21 mouse cellular contexts compared by ENCODE assay signal in the genomic region with DNA sequence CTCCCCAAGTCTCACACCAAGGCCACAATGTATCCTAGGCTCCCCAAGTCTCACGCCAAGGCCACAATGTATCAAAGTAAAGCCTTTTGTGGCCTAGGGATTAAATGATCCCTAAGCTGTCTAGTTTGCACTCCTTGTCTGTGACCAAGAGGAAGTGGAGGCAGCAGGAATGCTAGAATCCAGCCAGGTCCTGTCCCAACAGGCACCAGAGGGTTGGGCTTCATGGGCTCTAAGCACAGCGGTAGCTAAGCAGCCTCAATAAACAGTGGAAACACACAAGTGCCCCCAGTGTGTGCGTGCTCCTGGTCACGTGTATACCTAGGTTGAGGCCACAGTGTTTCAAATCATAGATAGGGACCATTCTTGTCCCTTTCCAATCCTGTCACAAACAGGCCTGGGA. TPM values are rescaled to one million over a fixed set of nuclear protein-coding genes. Genes with fewer than 3 reads are reported as not detected.
A peak's percentile ranks its signal among the peaks of the same experiment; 100 is the strongest.
DNase-seq lines count a peak whose midpoint lies in the region; ATAC-seq and TF ChIP-seq lines count a peak whose summit lies in the region.
"Had no signal": no experiment of that assay in that cellular context is flagged by ENCODE, and none has a peak within 500 bp of the region (broad histone marks: within the 10 kb centered on the region; RNA-seq: fewer than 3 reads in every experiment).

No protein-coding gene starts in this region.

- H3K27me3 ChIP-seq in forebrain, postnatal 0 days (ENCODE audit: insufficient read depth, low read length) = no peaks in the 10 kb centered on the region

- TF ChIP-seq CTCF in gastrocnemius, adult 2 months (IDR thresholded peaks at IDR 0.05) = no peak
- no peak for TF ChIP-seq CTCF in forebrain, postnatal 0 days (IDR thresholded peaks at IDR 0.05; ENCODE audit: low read depth)

- H3K9me3 ChIP-seq in forebrain, postnatal 0 days (ENCODE audit: low read length) = no peaks in the 10 kb centered on the region
- H3K9me3 ChIP-seq: forebrain, embryonic 12.5 days; heart, embryonic 12.5 days; hindbrain, embryonic 10.5 days; liver, embryonic 13.5 days had no signal

- intact Hi-C loops in gastrocnemius, adult 2 months (cut with DNase I) = loop anchor here (2.0 to 5.0 kb wide), 4 partner anchors 158 to 646 kb away; no protein-coding TSS in a partner anchor

- peak overlapping the region; percentile 64 for H3K27ac ChIP-seq in gastrocnemius, adult 2 months
- no peak overlapping the region for H3K27ac ChIP-seq in forebrain, postnatal 0 days (ENCODE audit: low read depth, low read length)
- H3K27ac ChIP-seq: forebrain, embryonic 12.5 days; hindbrain, embryonic 10.5 days; liver, embryonic 13.5 days had no signal

- no peak for ATAC-seq in forebrain, postnatal 0 days
- ATAC-seq: intestine, postnatal 0 days had no signal

- no peak overlapping the region for H3K9ac ChIP-seq in forebrain, postnatal 0 days
- H3K9ac ChIP-seq: forebrain, embryonic 12.5 days; heart, embryonic 12.5 days; liver, embryonic 13.5 days had no signal

- no peak overlapping the region for H3K4me2 ChIP-seq in forebrain, postnatal 0 days (ENCODE audit: low read depth)
- H3K4me2 ChIP-seq: forebrain, embryonic 12.5 days; heart, embryonic 12.5 days; liver, embryonic 13.5 days had no signal

- H3K4me3 ChIP-seq in gastrocnemius, adult 2 months = no peak overlapping the region
- H3K4me3 ChIP-seq in forebrain, postnatal 0 days (ENCODE audit: low read depth, low read length) = no peak overlapping the region
- H3K4me3 ChIP-seq: forebrain, embryonic 12.5 days; heart, embryonic 12.5 days; hindbrain, embryonic 10.5 days; liver, embryonic 13.5 days had no signal

- DNase-seq in gastrocnemius, adult 2 months = peak; percentile 58
- DNase-seq in gastrocnemius, adult 8-10 months (ENCODE audit: low spot score in 2 of 2) = no peak
- peak; percentile 78 for DNase-seq in urinary bladder, postnatal 14 days (ENCODE audit: low spot score)
- DNase-seq in urinary bladder, postnatal 4 days (ENCODE audit: low spot score in 2 of 2) = no peak
- peak; percentile 39 for DNase-seq in lung, postnatal 10 days
- DNase-seq in forebrain, postnatal 0 days = no peak
- DNase-seq in kidney, postnatal 4 days = no peak
- no peak for DNase-seq in embryo, embryonic 9.5 days (ENCODE audit: extremely low spot score)
- DNase-seq: adrenal gland, postnatal 25 days; cerebellum, adult 9-11 months; kidney, postnatal 25 days; liver, embryonic 13.5 days; midbrain, embryonic 14.5 days; thymus, adult 18-20 months had no signal

- no peaks in the 10 kb centered on the region for H3K36me3 ChIP-seq in forebrain, postnatal 0 days (ENCODE audit: insufficient read depth)
- H3K36me3 ChIP-seq: forebrain, embryonic 12.5 days; heart, embryonic 12.5 days; hindbrain, embryonic 10.5 days; liver, embryonic 13.5 days had no signal

- H3K4me1 ChIP-seq in forebrain, postnatal 0 days (ENCODE audit: insufficient read depth) = no peaks in the 10 kb centered on the region
- H3K4me1 ChIP-seq: forebrain, embryonic 12.5 days had no signal

- WGBS in forebrain, postnatal 0 days = 81% methylated on average over 4 of the region's 4 CpGs

RNA-seq across cellular contexts. Expression of a gene that starts 31.6 kb away (rescaled TPM):
- 1 to 10 TPM; 1.6 to 2.5 TPM for total RNA-seq in gastrocnemius, adult 2 months (2021)
- 1 to 10 TPM; 1.1 to 3.4 (median 2.5) TPM for total RNA-seq in gastrocnemius, adult 8-10 months (2022)
- total RNA-seq in forebrain, postnatal 0 days (2014; rRNA removed) = 0.29 TPM in 1 of 2 replicates, not detected in the other
- 0.16 and 0.23 TPM in 2 replicates for polyA plus RNA-seq in forebrain, postnatal 0 days (2015; fragmentation: Nextera tagmentation; extraction: Ambion mirVana)
- total RNA-seq: CH12.LX had no signal
- polyA plus RNA-seq: embryonic facial prominence, embryonic 11.5 days; forebrain, embryonic 12.5 days; midbrain, embryonic 14.5 days had no signal

RNA-seq across cellular contexts. Expression of a gene that starts 45.3 kb away (rescaled TPM):
- total RNA-seq in gastrocnemius, adult 2 months (2021) = under 1 TPM; 0.20 to 0.36 TPM
- not detected for total RNA-seq in gastrocnemius, adult 8-10 months (2022)
- 0.54 and 1.00 TPM in 2 replicates for total RNA-seq in forebrain, postnatal 0 days (2014; rRNA removed)
- 0.30 and 0.77 TPM in 2 replicates for polyA plus RNA-seq in forebrain, postnatal 0 days (2015; fragmentation: Nextera tagmentation; extraction: Ambion mirVana)
- total RNA-seq: left cerebral cortex, postnatal 25 days had no signal

RNA-seq across cellular contexts. Expression of a gene that starts 54.3 kb away (rescaled TPM):
- total RNA-seq in gastrocnemius, adult 2 months (2021) = 10 to 100 TPM; 23.7 to 32.4 TPM
- total RNA-seq in gastrocnemius, adult 8-10 months (2022) = 10 to 100 TPM; 28.6 to 35.4 (median 31.8) TPM
- 56.3 and 60.0 TPM in 2 replicates for total RNA-seq in forebrain, postnatal 0 days (2014; rRNA removed)
- 81.3 and 94.4 TPM in 2 replicates for polyA plus RNA-seq in forebrain, postnatal 0 days (2015; fragmentation: Nextera tagmentation; extraction: Ambion mirVana)

Comparison
In these comparisons a context has a peak if more than half of its experiments do, and no peak if none do; other contexts are left out.
1. DNase-seq: peak in gastrocnemius, adult 2 months (single experiment), urinary bladder, postnatal 14 days (single experiment) and lung, postnatal 10 days (single experiment); none in gastrocnemius, adult 8-10 months (0 of 2), urinary bladder, postnatal 4 days (0 of 2), forebrain, postnatal 0 days (single experiment), kidney, postnatal 4 days (0 of 2) and embryo, embryonic 9.5 days (single experiment).